Mouse (Mus musculus) CD8-positive naive resting alpha-beta T cell, adult 2 months (primary cell): ENCODE measurements around the gene Ttf1.
"Not testable (repeated sequence)": the region's sequence is repeated elsewhere in the genome, so short reads cannot be mapped to it uniquely, and the experiment has no call there.

Experiments used
- DNase-seq, 2 experiments: peaks; one replicate each; pipeline ENCODE4 v3.0.0; 2022; ENCODE audit warnings: low read depth in 2 of 2, low spot score in 2 of 2

Ttf1 gene

GRCm38 (mm10) chr2:29054545-29054935 is 5.5 kb upstream of the Ttf1 start:
- DNase-seq: no peak

- DNase-seq: peak; percentile 73 to 87
These were observed 5.1 kb upstream of the Ttf1 start, which contains the start of gene Cfap77 for GRCm38 (mm10) chr2:29054991-29055390. TSS of gene Cfap77 (minus strand) at chr2:29055066.

GRCm38 (mm10) chr2:29065796-29066195 is 5.7 kb downstream of the Ttf1 start:
- DNase-seq: no peak

GRCm38 (mm10) chr2:29066410-29066809 is 6.3 kb downstream of the Ttf1 start:
- DNase-seq: no peak

GRCm38 (mm10) chr2:29074676-29075075 is 14.6 kb downstream of the Ttf1 start:
- DNase-seq: no peak

GRCm38 (mm10) chr2:29075331-29076070 is 15.4 kb downstream of the Ttf1 start:
- no peak for DNase-seq

- DNase-seq: no peak
These were observed 16.2 kb downstream of the Ttf1 start for GRCm38 (mm10) chr2:29076226-29076625.

GRCm38 (mm10) chr2:29081965-29082364 is 21.9 kb downstream of the Ttf1 start:
- DNase-seq: no peak

GRCm38 (mm10) chr2:29086026-29086425 is 26.0 kb downstream of the Ttf1 start:
- DNase-seq: no peak

- DNase-seq: not testable (repeated sequence)
These were observed 29.2 kb downstream of the Ttf1 start for GRCm38 (mm10) chr2:29089276-29089675.

- DNase-seq: peak; percentile 41 to 47
These were observed 35.6 kb downstream of the Ttf1 start for GRCm38 (mm10) chr2:29095674-29096073.

GRCm38 (mm10) chr2:29096751-29097150 is 36.7 kb downstream of the Ttf1 start:
- peak in 1 of 2 experiments; percentile 14 for DNase-seq

- peak; percentile 51 to 72 for DNase-seq
These were observed 37.4 kb downstream of the Ttf1 start for GRCm38 (mm10) chr2:29097465-29097864.

GRCm38 (mm10) chr2:29097955-29098354 is 37.9 kb downstream of the Ttf1 start:
- DNase-seq: not testable (repeated sequence)

GRCm38 (mm10) chr2:29098786-29099185 is 38.7 kb downstream of the Ttf1 start:
- DNase-seq: no peak

GRCm38 (mm10) chr2:29099646-29100045 is 39.6 kb downstream of the Ttf1 start:
- no peak for DNase-seq

GRCm38 (mm10) chr2:29100822-29101534 is 40.9 kb downstream of the Ttf1 start:
- DNase-seq: no peak

GRCm38 (mm10) chr2:29102416-29103377 is 42.6 kb downstream of the Ttf1 start:
- DNase-seq: not testable (repeated sequence)

GRCm38 (mm10) chr2:29120969-29121368 is 60.9 kb downstream of the Ttf1 start:
- DNase-seq: no peak

- DNase-seq: no peak
These were observed 62.4 kb downstream of the Ttf1 start for GRCm38 (mm10) chr2:29122446-29122845.

- DNase-seq: no peak
These were observed 64.0 kb downstream of the Ttf1 start, which contains the start of gene Setx for GRCm38 (mm10) chr2:29123907-29124569. TSS of gene Setx (plus strand) at chr2:29124181.
